Mouse (Mus musculus) liver, embryonic 11.5 days (tissue): ENCODE measurements around the gene S100a1. TPM values are rescaled to one million over a fixed set of nuclear protein-coding genes. Genes with fewer than 3 reads are reported as not detected.
A peak's percentile ranks its signal among the peaks of the same experiment; 100 is the strongest.

Source experiments
- ATAC-seq: fragments of 200-750 bp; cut with Nextera tagmentation; replicated peaks from 2 replicates; pipeline ENCODE4 v1.8.0; 2017; ENCODE audit warnings: moderate number of reproducible peaks, mild to moderate bottlenecking, moderate TSS enrichment, moderate library complexity; ENCODE audit not compliant: low FRiP score
- DNase-seq: peaks from one replicate; pipeline ENCODE4 v3.0.0-alpha.2; 2017; ENCODE audit warnings: low spot score
- H3K27ac ChIP-seq: fragments of 300-500 bp; sonication (generic); 2 replicates; pipeline ENCODE4 v1.5.1; 2014; ENCODE audit warnings: mild to moderate bottlenecking, low read depth, low read length, control low read depth
- H3K27me3 ChIP-seq: fragments of 300-500 bp; sonication (generic); replicated peaks from 2 replicates; pipeline ENCODE4 v1.6.1; 2014; ENCODE audit warnings: low read length, mixed read lengths; ENCODE audit not compliant: control insufficient read depth, insufficient read depth
- H3K36me3 ChIP-seq: fragments of 300-500 bp; sonication (generic); 2 replicates; pipeline ENCODE4 v1.6.1; 2014; ENCODE audit warnings: mild to moderate bottlenecking, low read length, moderate library complexity, mixed read lengths; ENCODE audit not compliant: control insufficient read depth, insufficient read depth
- H3K4me1 ChIP-seq: fragments of 300-500 bp; sonication (generic); replicated peaks from 2 replicates; pipeline ENCODE4 v1.6.1; 2014; ENCODE audit warnings: low read length, mixed read lengths; ENCODE audit not compliant: control insufficient read depth, insufficient read depth
- H3K4me2 ChIP-seq: fragments of 300-500 bp; sonication (generic); 2 replicates; pipeline ENCODE4 v1.6.1; 2014; ENCODE audit warnings: mild to moderate bottlenecking, control low read depth, moderate library complexity
- H3K4me3 ChIP-seq: fragments of 300-500 bp; sonication (generic); 2 replicates; pipeline ENCODE4 v1.5.1; 2014; ENCODE audit warnings: low read depth, low read length, control low read depth
- H3K9ac ChIP-seq: fragments of 300-500 bp; sonication (generic); 2 replicates; pipeline ENCODE4 v1.6.1; 2014; ENCODE audit warnings: low read depth, low read length, control low read depth
- H3K9me3 ChIP-seq: fragments of 300-500 bp; sonication (generic); 2 replicates; pipeline ENCODE4 v1.6.1; 2016; ENCODE audit warnings: low read length, inconsistent platforms, mixed read lengths; ENCODE audit not compliant: control insufficient read depth
- WGBS: fragments of 180-500 bp; shearing (Covaris S2); extraction: QIAGEN DNeasy Blood & Tissue Kit; methylation state at CpG from one replicate; pipeline ENCODE4 v1.1.7; 2014; 5-methylcytosine and 5-hydroxymethylcytosine counted together
- polyA plus RNA-seq: library from polyadenylated mRNA; unstranded; fragments of >200 nt; fragmentation: Nextera tagmentation; extraction: Ambion mirVana; gene quantifications from 2 replicates; pipeline ENCODE4 v1.2.1, GENCODE M21; 2014

Gene S100a1
- polyA plus RNA-seq, 1 experiment from 2014 or later = 21.9 TPM

- peaks cover 7% of the 10 kb centered on the region for H3K4me1 ChIP-seq
- peak overlapping the region; percentile 52 for H3K4me3 ChIP-seq
- 0 out of 2 replicates have a peak, but pooled peaks have one; percentile 30 for ATAC-seq
- no peaks in the 10 kb centered on the region for H3K36me3 ChIP-seq
- no peak overlapping the region for H3K27ac ChIP-seq
- peak overlapping the region; percentile 83 for H3K4me2 ChIP-seq
- DNase-seq = peak; percentile 60
- peak overlapping the region; percentile 41 for H3K9ac ChIP-seq
- WGBS = 2% methylated on average over 75 of the region's 75 CpGs
- peaks cover 46% of the 10 kb centered on the region for H3K27me3 ChIP-seq
- no peaks in the 10 kb centered on the region for H3K9me3 ChIP-seq
These were observed 49.0 kb downstream of the S100a1 start for GRCm38 (mm10) chr3:90465081-90465685.

- no peak for ATAC-seq
- peak overlapping the region; percentile 52 for H3K4me3 ChIP-seq
- H3K36me3 ChIP-seq = no peaks in the 10 kb centered on the region
- peaks cover 46% of the 10 kb centered on the region for H3K27me3 ChIP-seq
- H3K4me1 ChIP-seq = peaks cover 7% of the 10 kb centered on the region
- no peaks in the 10 kb centered on the region for H3K9me3 ChIP-seq
- no peak for DNase-seq
- H3K4me2 ChIP-seq = peak overlapping the region; percentile 83
- 18% methylated on average over 37 of the region's 37 CpGs for WGBS
- no peak overlapping the region for H3K27ac ChIP-seq
- no peak overlapping the region for H3K9ac ChIP-seq
These were observed 49.6 kb downstream of the S100a1 start for GRCm38 (mm10) chr3:90464552-90465080.

- Histone ChIP-seq H3K27me3 (peaks cover 46% of the 10 kb centered on the region), H3K9ac (no peak overlapping the region), H3K36me3 (no peaks in the 10 kb centered on the region), H3K27ac (no peak overlapping the region), H3K9me3 (no peaks in the 10 kb centered on the region), H3K4me1 (peaks cover 7% of the 10 kb centered on the region), H3K4me2 (peak overlapping the region; percentile 27), H3K4me3 (no peak overlapping the region)
- no peak for DNase-seq
- no peak for ATAC-seq
- 30% methylated on average over 7 of the region's 7 CpGs for WGBS
These were observed 51.6 kb downstream of the S100a1 start for GRCm38 (mm10) chr3:90462579-90462978.

GRCm38 (mm10) chr3:90461935-90462334 lies 52.3 kb downstream of the S100a1 start:
- WGBS = 81% methylated on average over 3 of the region's 3 CpGs
- Histone ChIP-seq H3K27me3 (peaks cover 46% of the 10 kb centered on the region), H3K4me2 (no peak overlapping the region)

More at GRCm38 (mm10) chr3:90461935-90462334, 52.3 kb downstream of the S100a1 start:
- no peak overlapping the region for H3K9ac ChIP-seq
- H3K4me3 ChIP-seq = no peak overlapping the region
- H3K27ac ChIP-seq = no peak overlapping the region
- H3K4me1 ChIP-seq = peaks cover 7% of the 10 kb centered on the region
- no peaks in the 10 kb centered on the region for H3K36me3 ChIP-seq
- no peaks in the 10 kb centered on the region for H3K9me3 ChIP-seq
- DNase-seq = no peak
- ATAC-seq = no peak

Other genes with a start within 250 kb of the S100a1 start
- gene Dennd4b, start 249.2 kb downstream of the S100a1 start, polyA plus RNA-seq = 4.9 and 7.5 TPM in 2 replicates
- gene Gatad2b, start 221.2 kb downstream of the S100a1 start, polyA plus RNA-seq = 7.9 and 8.2 TPM in 2 replicates
- 6.4 and 6.7 TPM in 2 replicates for gene Slc27a3, start 124.5 kb downstream of the S100a1 start, polyA plus RNA-seq
- 34.0 and 35.2 TPM in 2 replicates for gene Ints3, start 80.8 kb downstream of the S100a1 start, polyA plus RNA-seq
- gene Npr1, start 48.5 kb downstream of the S100a1 start, polyA plus RNA-seq = 8.0 and 9.2 TPM in 2 replicates
- 169 and 174 TPM in 2 replicates for gene Ilf2, start 38.3 kb downstream of the S100a1 start, polyA plus RNA-seq
- 44.9 and 46.4 TPM in 2 replicates for gene Snapin, start 23.4 kb downstream of the S100a1 start, polyA plus RNA-seq
- 78.2 and 86.3 TPM in 2 replicates for gene Chtop, start 4.9 kb downstream of the S100a1 start, polyA plus RNA-seq
- 21.4 and 22.7 TPM in 2 replicates for gene S100a13, start within 50 bp of the S100a1 start, polyA plus RNA-seq
- not detected in 2 replicates for gene S100a14, start 12.5 kb upstream of the S100a1 start, polyA plus RNA-seq
- 52.5 and 58.1 TPM in 2 replicates for gene S100a16, start 22.9 kb upstream of the S100a1 start, polyA plus RNA-seq
- gene S100a3, start 46.2 kb upstream of the S100a1 start, polyA plus RNA-seq = not detected in 2 replicates
- gene S100a2, start 75.9 kb upstream of the S100a1 start, polyA plus RNA-seq = not detected in 2 replicates
- gene Gm42674, start 87.5 kb upstream of the S100a1 start, polyA plus RNA-seq = not detected in 2 replicates
- 0.69 and 0.77 TPM in 2 replicates for gene S100a4, start 89.4 kb upstream of the S100a1 start, polyA plus RNA-seq
- gene S100a5, start 94.1 kb upstream of the S100a1 start, polyA plus RNA-seq = not detected in 2 replicates
- 13.9 and 14.6 TPM in 2 replicates for gene S100a6, start 98.5 kb upstream of the S100a1 start, polyA plus RNA-seq
- gene S100a7a, start 139.6 kb upstream of the S100a1 start, polyA plus RNA-seq = not detected in 2 replicates
- gene S100a8, start 154.6 kb upstream of the S100a1 start, polyA plus RNA-seq = 140 and 141 TPM in 2 replicates
- gene S100a9, start 181.3 kb upstream of the S100a1 start, polyA plus RNA-seq = 93.3 and 95.1 TPM in 2 replicates
- gene Pglyrp4, start 212.5 kb upstream of the S100a1 start, polyA plus RNA-seq = not detected in 2 replicates